Mouse (Mus musculus): ENCODE measurements around the gene Tmem177. TPM values are rescaled to one million over a fixed set of nuclear protein-coding genes. Genes with fewer than 3 reads are reported as not detected.

Gene Tmem177
- total and polyA plus RNA-seq, 3 experiments = 1.4 to 15.7 (median 12.5) TPM

DNA sequence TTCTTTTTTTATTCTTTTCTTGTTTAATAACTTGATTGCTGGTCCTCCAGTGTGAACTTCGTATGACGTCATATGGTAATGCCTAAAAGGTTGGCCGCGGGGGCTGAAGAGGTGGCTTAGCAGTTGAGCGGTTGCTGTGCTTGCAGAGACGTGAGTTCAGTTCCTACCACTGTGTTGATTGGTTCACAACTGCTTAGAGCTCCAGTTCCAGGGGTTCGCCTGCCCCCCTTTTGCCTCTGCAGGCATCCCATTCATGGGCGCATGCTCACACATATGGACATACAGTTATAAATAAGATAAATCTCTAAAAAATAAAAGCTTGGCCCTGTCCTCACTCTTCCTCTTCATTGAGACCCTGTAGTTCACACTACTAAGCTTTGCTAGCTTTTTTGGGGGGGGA, 37.1 kb upstream of the Tmem177 start:
- Histone ChIP-seq H3K4me1 (ENCODE audit: insufficient read depth, low read depth, low read length) (no peaks in the 10 kb centered on the region), H3K27me3 (ENCODE audit: insufficient read depth, low read length) (peaks cover 2% of the 10 kb centered on the region; the same call in 1 of the 2 replicates), H3K4me3 (ENCODE audit: low read depth, low read length) (no peak overlapping the region), H3K36me3 (replicated peaks) (no peaks in the 10 kb centered on the region), H3K9me3 (replicated peaks) (no peaks in the 10 kb centered on the region)
- TF ChIP-seq POLR2AphosphoS5 (IDR thresholded peaks at IDR 0.05; ENCODE audit: insufficient replicate concordance, low read depth, low read length) (no peak), GATA2 (IDR thresholded peaks at IDR 0.05; ENCODE audit: borderline replicate concordance, low read depth, low read length) (no peak), CTCF (IDR thresholded peaks at IDR 0.05; ENCODE audit: low read depth, low read length) (no peak), TAL1 (conservative IDR thresholded peaks at IDR 0.05; ENCODE audit: low read depth, low read length) (no peak), GATA1 (IDR thresholded peaks at IDR 0.05; ENCODE audit: borderline replicate concordance, low read length) (no peak)
- ATAC-seq (ENCODE audit: extremely low read depth, insufficient number of reproducible peaks, low FRiP score, poor library complexity, severe bottlenecking) (no peak), DNase-seq (ENCODE audit: low spot score) (no peak)

GRCm38 (mm10) chr1:119936861-119937260, 23.9 kb upstream of the Tmem177 start:
- ATAC-seq (ENCODE audit: extremely low read depth, insufficient number of reproducible peaks, low FRiP score, poor library complexity, severe bottlenecking) (no peak), DNase-seq (ENCODE audit: low spot score) (no peak)
- Histone ChIP-seq H3K4me3 (ENCODE audit: low read depth, low read length) (no peak overlapping the region), H3K36me3 (replicated peaks) (no peaks in the 10 kb centered on the region), H3K9me3 (replicated peaks) (no peaks in the 10 kb centered on the region), H3K27me3 (ENCODE audit: insufficient read depth, low read length) (peaks cover 14% of the 10 kb centered on the region; the same call in 1 of the 2 replicates), H3K4me1 (ENCODE audit: insufficient read depth, low read depth, low read length) (no peaks in the 10 kb centered on the region)
- TF ChIP-seq POLR2AphosphoS5 (IDR thresholded peaks at IDR 0.05; ENCODE audit: insufficient replicate concordance, low read depth, low read length) (no peak), GATA1 (IDR thresholded peaks at IDR 0.05; ENCODE audit: borderline replicate concordance, low read length) (no peak), TAL1 (conservative IDR thresholded peaks at IDR 0.05; ENCODE audit: low read depth, low read length) (no peak), GATA2 (IDR thresholded peaks at IDR 0.05; ENCODE audit: borderline replicate concordance, low read depth, low read length) (no peak), CTCF (IDR thresholded peaks at IDR 0.05; ENCODE audit: low read depth, low read length) (no peak)

GRCm38 (mm10) chr1:119931421-119932150, 18.6 kb upstream of the Tmem177 start:
- Histone ChIP-seq H3K36me3 (replicated peaks) (no peaks in the 10 kb centered on the region), H3K4me1 (ENCODE audit: insufficient read depth, low read depth, low read length) (no peaks in the 10 kb centered on the region), H3K4me3 (ENCODE audit: low read depth, low read length) (no peak overlapping the region), H3K27me3 (ENCODE audit: insufficient read depth, low read length) (peaks cover 13% of the 10 kb centered on the region; the same call in 1 of the 2 replicates), H3K9me3 (replicated peaks) (no peaks in the 10 kb centered on the region)
- ATAC-seq (ENCODE audit: extremely low read depth, insufficient number of reproducible peaks, low FRiP score, poor library complexity, severe bottlenecking) (no peak), DNase-seq (ENCODE audit: low spot score) (no peak)
- no peak for TF ChIP-seq TAL1 (conservative IDR thresholded peaks at IDR 0.05; ENCODE audit: low read depth, low read length)
- TF ChIP-seq GATA2 (IDR thresholded peaks at IDR 0.05; ENCODE audit: borderline replicate concordance, low read depth, low read length) = no peak
- no peak for TF ChIP-seq POLR2AphosphoS5 (IDR thresholded peaks at IDR 0.05; ENCODE audit: insufficient replicate concordance, low read depth, low read length)
- no peak for TF ChIP-seq GATA1 (IDR thresholded peaks at IDR 0.05; ENCODE audit: borderline replicate concordance, low read length)

DNA sequence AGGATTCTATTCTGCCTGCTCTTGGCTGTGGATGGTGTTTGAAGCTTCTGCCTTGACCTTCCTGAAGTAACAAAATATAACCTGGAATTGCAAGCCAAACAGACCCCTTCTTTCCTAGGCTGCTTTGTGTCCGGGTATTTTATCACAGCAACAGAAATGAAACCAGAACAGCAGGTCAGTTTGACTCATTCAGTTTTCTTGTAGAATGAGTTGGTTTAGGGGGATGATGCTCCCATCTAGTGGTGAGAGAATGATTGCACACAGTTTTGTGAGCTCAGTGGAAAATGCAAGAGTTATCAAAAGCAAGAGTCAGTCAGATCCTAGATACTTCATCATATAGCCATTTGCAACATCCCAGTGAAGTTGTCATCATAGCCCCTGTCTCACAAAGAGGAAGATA, 16.7 kb upstream of the Tmem177 start:
- Histone ChIP-seq H3K4me1 (ENCODE audit: insufficient read depth, low read depth, low read length) (no peaks in the 10 kb centered on the region), H3K4me3 (ENCODE audit: low read depth, low read length) (no peak overlapping the region), H3K36me3 (replicated peaks) (no peaks in the 10 kb centered on the region), H3K9me3 (replicated peaks) (no peaks in the 10 kb centered on the region), H3K27me3 (ENCODE audit: insufficient read depth, low read length) (peaks cover 9% of the 10 kb centered on the region; the same call in 1 of the 2 replicates)
- no peak for DNase-seq (ENCODE audit: low spot score)
- no peak for ATAC-seq (ENCODE audit: extremely low read depth, insufficient number of reproducible peaks, low FRiP score, poor library complexity, severe bottlenecking)
- TF ChIP-seq GATA1 (IDR thresholded peaks at IDR 0.05; ENCODE audit: borderline replicate concordance, low read length) (no peak), POLR2AphosphoS5 (IDR thresholded peaks at IDR 0.05; ENCODE audit: insufficient replicate concordance, low read depth, low read length) (no peak), CTCF (IDR thresholded peaks at IDR 0.05; ENCODE audit: low read depth, low read length) (no peak), TAL1 (conservative IDR thresholded peaks at IDR 0.05; ENCODE audit: low read depth, low read length) (no peak), GATA2 (IDR thresholded peaks at IDR 0.05; ENCODE audit: borderline replicate concordance, low read depth, low read length) (no peak)

DNA sequence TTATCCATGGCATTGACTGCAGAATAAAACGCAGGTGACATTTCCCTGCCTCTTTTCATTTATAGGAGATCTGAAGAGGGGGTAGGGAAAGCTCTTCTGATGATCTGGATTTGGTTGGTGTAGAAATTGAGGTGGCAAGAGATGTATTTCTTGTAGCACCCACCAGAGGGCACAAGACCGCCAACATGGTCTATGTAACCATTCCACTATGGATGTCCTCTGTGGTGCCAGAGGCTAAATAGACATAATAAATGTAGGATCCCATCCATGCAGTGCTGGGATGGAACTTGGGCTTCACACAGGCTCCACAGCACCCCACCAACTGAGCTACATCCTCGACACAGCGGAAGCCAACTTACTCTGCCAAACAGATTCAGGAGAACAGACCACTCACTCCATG, 6.3 kb upstream of the Tmem177 start:
- peak; percentile 41 for DNase-seq (ENCODE audit: low spot score)
- Histone ChIP-seq H3K4me1 (ENCODE audit: insufficient read depth, low read depth, low read length) (peaks cover 25% of the 10 kb centered on the region), H3K9me3 (replicated peaks) (no peaks in the 10 kb centered on the region), H3K36me3 (replicated peaks) (no peaks in the 10 kb centered on the region), H3K4me3 (ENCODE audit: low read depth, low read length) (no peak overlapping the region), H3K27me3 (ENCODE audit: insufficient read depth, low read length) (peaks cover 9% of the 10 kb centered on the region)
- peak; percentile 24; the same call in 1 of the 2 replicates for ATAC-seq (ENCODE audit: extremely low read depth, insufficient number of reproducible peaks, low FRiP score, poor library complexity, severe bottlenecking)
- no peak for TF ChIP-seq GATA1 (IDR thresholded peaks at IDR 0.05; ENCODE audit: borderline replicate concordance, low read length)
- no peak for TF ChIP-seq GATA2 (IDR thresholded peaks at IDR 0.05; ENCODE audit: borderline replicate concordance, low read depth, low read length)
- TF ChIP-seq CTCF (IDR thresholded peaks at IDR 0.05; ENCODE audit: low read depth, low read length) = peak; percentile 57
- TF ChIP-seq TAL1 (conservative IDR thresholded peaks at IDR 0.05; ENCODE audit: low read depth, low read length) = no peak
- no peak for TF ChIP-seq POLR2AphosphoS5 (IDR thresholded peaks at IDR 0.05; ENCODE audit: insufficient replicate concordance, low read depth, low read length)

- Histone ChIP-seq H3K4me1 (ENCODE audit: insufficient read depth, low read depth, low read length) (peaks cover 37% of the 10 kb centered on the region), H3K4me3 (ENCODE audit: low read depth, low read length) (peak overlapping the region; percentile 3; the same call in 1 of the 2 replicates), H3K9me3 (replicated peaks) (no peaks in the 10 kb centered on the region), H3K27me3 (ENCODE audit: insufficient read depth, low read length) (peaks cover 2% of the 10 kb centered on the region; the same call in 1 of the 2 replicates), H3K36me3 (replicated peaks) (no peaks in the 10 kb centered on the region)
- TF ChIP-seq POLR2AphosphoS5 (IDR thresholded peaks at IDR 0.05; ENCODE audit: insufficient replicate concordance, low read depth, low read length) = no peak
- no peak for DNase-seq (ENCODE audit: low spot score)
- ATAC-seq (ENCODE audit: extremely low read depth, insufficient number of reproducible peaks, low FRiP score, poor library complexity, severe bottlenecking) = no peak
Observed at GRCm38 (mm10) chr1:119916823-119917371, 3.9 kb upstream of the Tmem177 start.

Data from G1E (cell line).